Mouse (Mus musculus) forebrain, embryonic 10.5 days (tissue): Measurements from ENCODE around the gene Cbr4. TPM values are rescaled to one million over a fixed set of nuclear protein-coding genes. Genes with fewer than 3 reads are reported as not detected.

Experiments
- DNase-seq: peaks from one replicate; pipeline ENCODE4 v3.0.0-alpha.2; 2017; ENCODE audit warnings: low spot score; ENCODE audit errors: extremely low spot score
- H3K27ac ChIP-seq: fragments of 300-500 bp; sonication (generic); 2 replicates; pipeline ENCODE4 v1.5.1; 2016; ENCODE audit warnings: mild to moderate bottlenecking
- H3K27me3 ChIP-seq: fragments of 300-500 bp; sonication (generic); 2 replicates; pipeline ENCODE4 v1.6.1; 2016; ENCODE audit warnings: mild to moderate bottlenecking; ENCODE audit not compliant: poor library complexity, severe bottlenecking
- H3K36me3 ChIP-seq: fragments of 300-500 bp; sonication (generic); replicated peaks from 2 replicates; pipeline ENCODE4 v1.6.1; 2016; ENCODE audit warnings: mild to moderate bottlenecking, moderate library complexity
- H3K4me1 ChIP-seq: fragments of 300-500 bp; sonication (generic); 2 replicates; pipeline ENCODE4 v1.6.1; 2016
- H3K4me3 ChIP-seq: fragments of 300-500 bp; sonication (generic); 2 replicates; pipeline ENCODE4 v1.5.1; 2016; ENCODE audit warnings: mild to moderate bottlenecking, moderate library complexity
- H3K9me3 ChIP-seq: fragments of 300-500 bp; sonication (generic); 2 replicates; pipeline ENCODE4 v1.6.1; 2016; ENCODE audit warnings: mild to moderate bottlenecking, moderate library complexity
- WGBS: fragments of 180-500 bp; shearing (Covaris S2); methylation state at CpG from one replicate; pipeline ENCODE4 v1.1.7; 2016; 5-methylcytosine and 5-hydroxymethylcytosine counted together
- polyA plus RNA-seq: library from polyadenylated mRNA; unstranded; fragments of >200 nt; fragmentation: Nextera tagmentation; extraction: Ambion mirVana; gene quantifications from 2 replicates; pipeline ENCODE4 v1.2.1, GENCODE M21; 2016

The Cbr4 gene
- polyA plus RNA-seq, 1 experiment from 2014 or later = 30.2 TPM

DNA sequence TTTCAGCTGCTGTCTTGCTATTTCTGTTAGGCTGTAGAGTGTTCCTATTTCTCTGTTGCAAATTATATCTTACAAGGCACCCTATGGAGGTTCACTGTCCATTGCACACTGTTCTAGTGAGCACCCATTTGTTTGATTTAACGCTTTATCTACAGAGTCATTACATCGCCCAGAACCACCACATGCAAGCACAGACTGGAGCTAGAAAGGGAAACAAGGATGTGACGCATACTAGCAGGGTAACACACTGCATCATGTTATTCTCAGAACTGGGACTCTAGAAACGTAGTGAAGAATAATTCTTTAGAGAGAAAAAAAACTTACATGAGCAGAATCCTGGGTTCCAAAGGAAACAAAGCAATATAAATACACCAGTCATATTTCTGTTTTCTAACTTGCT is 17.3 kb upstream of the Cbr4 start:
- no peaks in the 10 kb centered on the region for H3K9me3 ChIP-seq
- H3K4me3 ChIP-seq = no peak overlapping the region
- 89% methylated on average over 4 of the region's 4 CpGs for WGBS
- peaks cover 17% of the 10 kb centered on the region for H3K4me1 ChIP-seq
- no peak for DNase-seq
- H3K27me3 ChIP-seq = no peaks in the 10 kb centered on the region
- no peaks in the 10 kb centered on the region for H3K36me3 ChIP-seq
- no peak overlapping the region for H3K27ac ChIP-seq

DNA sequence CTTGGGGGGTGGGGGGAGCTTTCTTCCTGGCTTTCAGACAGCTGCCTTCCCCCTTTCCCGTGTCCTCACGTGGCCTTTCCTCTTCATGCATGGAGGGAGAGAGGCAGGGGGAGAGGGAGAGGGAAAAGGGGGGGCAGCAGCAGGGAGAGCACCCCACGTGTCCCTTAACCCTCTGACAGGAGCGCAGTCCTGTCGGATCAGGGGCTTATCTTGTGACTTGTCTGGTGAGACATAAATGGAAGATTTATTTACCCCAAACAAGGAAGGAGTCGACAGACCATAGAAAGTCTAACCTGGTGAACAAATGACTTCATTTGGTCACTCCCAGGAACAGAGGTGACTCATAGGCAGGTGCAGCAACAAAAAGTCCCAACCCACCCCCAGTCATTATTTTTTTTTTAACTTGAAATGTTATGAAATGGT is 12.3 kb upstream of the Cbr4 start:
- H3K27ac ChIP-seq = no peak overlapping the region
- H3K9me3 ChIP-seq = no peaks in the 10 kb centered on the region
- H3K4me1 ChIP-seq = peaks cover 10% of the 10 kb centered on the region
- 79% methylated on average over 6 of the region's 6 CpGs for WGBS
- H3K4me3 ChIP-seq = no peak overlapping the region
- DNase-seq = no peak
- no peaks in the 10 kb centered on the region for H3K36me3 ChIP-seq
- H3K27me3 ChIP-seq = no peaks in the 10 kb centered on the region

DNA sequence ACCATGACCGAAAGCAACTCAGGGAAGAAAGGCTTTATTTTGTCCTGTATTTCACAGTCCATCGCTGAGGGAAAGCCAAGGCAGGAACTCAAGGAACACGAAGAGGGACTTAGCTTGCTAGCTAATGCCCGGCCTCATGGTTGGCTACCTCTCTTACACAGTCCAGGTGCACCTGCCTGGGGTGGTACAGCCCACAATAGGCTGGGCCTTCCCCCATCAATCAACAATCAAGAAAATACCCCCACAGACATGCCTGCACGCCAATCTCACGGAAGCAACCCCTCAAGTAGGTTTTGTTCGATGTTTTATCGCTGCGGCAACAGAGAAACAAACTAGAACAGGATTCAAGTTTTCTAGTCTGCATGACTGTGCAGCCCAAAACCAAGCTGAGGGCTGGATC is 11.4 kb upstream of the Cbr4 start:
- Histone ChIP-seq H3K36me3 (no peaks in the 10 kb centered on the region), H3K4me1 (peaks cover 10% of the 10 kb centered on the region), H3K4me3 (no peak overlapping the region), H3K9me3 (no peaks in the 10 kb centered on the region), H3K27ac (no peak overlapping the region), H3K27me3 (no peaks in the 10 kb centered on the region)
- no peak for DNase-seq
- WGBS = 92% methylated on average over 9 of the region's 9 CpGs

DNA sequence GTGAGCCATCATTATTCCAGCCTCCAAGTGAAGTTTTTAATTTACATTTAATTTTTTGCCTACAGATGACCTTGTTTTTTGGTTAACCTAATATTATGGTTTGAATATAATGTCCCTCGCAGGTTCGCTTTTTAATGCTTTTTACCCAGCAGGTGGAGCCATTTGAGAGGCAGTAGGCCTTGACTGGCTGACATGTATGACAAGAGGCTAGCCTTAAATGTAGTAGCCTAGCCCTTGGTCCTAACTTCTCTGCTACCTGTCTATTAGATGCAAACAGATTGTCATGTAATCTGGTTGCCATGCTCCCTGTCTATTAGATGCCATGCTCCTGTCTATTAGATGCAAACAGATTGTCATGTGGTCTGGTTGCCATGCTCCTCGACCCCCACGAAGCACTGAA is 9.4 kb upstream of the Cbr4 start:
- peaks cover 10% of the 10 kb centered on the region for H3K4me1 ChIP-seq
- WGBS = 94% methylated on average over 4 of the region's 4 CpGs
- DNase-seq = no peak
- H3K36me3 ChIP-seq = no peaks in the 10 kb centered on the region
- H3K4me3 ChIP-seq = no peak overlapping the region
- no peaks in the 10 kb centered on the region for H3K9me3 ChIP-seq
- H3K27me3 ChIP-seq = no peaks in the 10 kb centered on the region
- no peak overlapping the region for H3K27ac ChIP-seq

DNA sequence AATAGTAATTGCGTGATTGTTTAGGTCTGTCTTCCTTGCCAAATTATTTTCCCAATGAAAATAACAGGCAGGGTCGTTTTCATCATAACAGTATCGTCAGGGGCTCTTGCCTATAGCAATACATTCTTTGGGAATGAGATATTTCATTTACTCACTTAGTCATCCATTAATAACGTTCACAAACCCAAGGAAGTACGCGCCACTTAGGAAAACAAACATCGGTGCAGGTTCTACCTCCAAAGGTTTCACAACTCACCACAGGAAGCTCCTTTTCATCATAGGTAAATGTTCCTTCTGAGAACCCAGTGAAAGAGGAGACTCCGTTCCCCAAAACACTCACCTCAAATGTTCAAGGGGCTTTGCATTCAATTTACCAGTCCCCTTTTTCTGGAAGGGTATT is 8.7 kb upstream of the Cbr4 start:
- Histone ChIP-seq H3K36me3 (no peaks in the 10 kb centered on the region), H3K27ac (no peak overlapping the region), H3K9me3 (no peaks in the 10 kb centered on the region), H3K4me3 (no peak overlapping the region), H3K27me3 (no peaks in the 10 kb centered on the region), H3K4me1 (peaks cover 10% of the 10 kb centered on the region)
- no peak for DNase-seq
- WGBS = 88% methylated on average over 8 of the region's 8 CpGs

DNA sequence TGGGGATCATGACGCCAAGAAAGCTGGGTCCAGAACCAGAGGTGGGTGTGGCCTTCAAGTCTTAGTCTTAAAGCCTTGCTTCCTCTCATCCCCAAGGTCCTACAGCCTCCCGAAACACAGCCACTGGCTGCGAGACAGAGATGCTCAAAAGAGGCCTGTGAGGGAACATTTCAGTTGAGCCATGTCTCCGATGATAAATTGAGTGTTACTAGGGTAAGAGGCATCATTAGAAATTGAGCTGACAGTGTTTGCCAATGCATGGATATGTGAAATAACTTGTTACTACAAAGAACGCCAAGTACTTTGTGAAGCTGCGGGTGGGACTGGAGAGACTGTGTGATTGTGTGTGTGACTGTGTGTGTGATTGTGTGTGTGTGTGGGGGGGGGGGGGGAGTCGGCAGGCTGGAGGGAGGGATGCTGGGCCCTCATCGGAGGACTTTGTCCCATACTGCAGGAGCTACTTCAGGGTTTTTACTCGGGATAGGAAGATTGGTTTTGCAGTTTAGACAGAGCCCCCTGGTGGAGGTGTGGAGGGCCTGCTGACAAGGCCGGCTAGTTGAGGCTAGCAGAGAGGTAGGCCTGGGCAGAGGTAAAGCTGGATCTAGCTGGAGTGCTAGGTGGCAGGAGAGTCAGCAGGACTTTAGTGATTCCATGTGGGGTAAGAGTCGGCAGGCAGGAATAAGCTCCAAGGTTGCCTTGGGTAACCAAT is 7.9 kb upstream of the Cbr4 start:
- 56% methylated on average over 11 of the region's 11 CpGs for WGBS

DNA sequence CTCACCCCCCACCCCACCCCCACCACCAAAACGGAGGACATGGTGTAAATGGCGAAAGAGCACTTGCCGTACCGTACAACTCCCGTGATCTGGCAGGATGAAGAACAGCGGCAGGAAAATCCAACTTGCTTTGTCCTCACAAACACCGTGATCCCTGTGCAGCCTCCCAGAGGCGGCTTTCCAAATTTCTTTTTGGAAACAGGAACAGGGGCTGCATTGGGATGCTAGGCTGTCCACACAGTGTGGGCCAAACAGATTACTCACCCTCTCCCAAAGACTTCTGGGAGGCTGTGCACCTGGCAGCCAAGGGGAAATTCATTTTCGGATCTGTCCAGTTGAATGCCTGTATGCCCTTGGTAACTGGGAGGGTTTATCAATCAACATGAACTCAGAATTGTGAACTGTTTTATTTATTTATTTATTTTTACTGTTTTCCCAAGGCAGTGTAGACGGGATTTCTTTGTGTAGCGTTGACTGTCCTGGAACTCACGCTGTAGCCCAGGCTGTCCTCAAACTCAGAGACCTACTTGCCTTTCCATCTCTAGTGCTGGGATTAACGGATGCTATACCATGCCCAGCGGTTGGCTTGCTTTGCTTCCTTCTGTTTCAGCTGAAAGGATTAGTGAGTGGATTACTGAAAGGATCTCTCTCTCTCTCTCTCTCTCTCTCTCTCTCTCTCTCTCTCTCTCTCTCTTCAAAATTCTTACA is 7.1 kb upstream of the Cbr4 start:
- WGBS = 87% methylated on average over 14 of the region's 14 CpGs
- H3K36me3 ChIP-seq = no peaks in the 10 kb centered on the region
- H3K9me3 ChIP-seq = no peaks in the 10 kb centered on the region
- H3K4me1 ChIP-seq = peaks cover 7% of the 10 kb centered on the region
- H3K4me3 ChIP-seq = no peak overlapping the region
- no peak for DNase-seq
- no peaks in the 10 kb centered on the region for H3K27me3 ChIP-seq
- H3K27ac ChIP-seq = peak overlapping the region; percentile 60; the same call in 1 of the 2 replicates

More for the DNA sequence above, 7.9 kb upstream of the Cbr4 start:
- Histone ChIP-seq H3K36me3 (no peaks in the 10 kb centered on the region), H3K9me3 (no peaks in the 10 kb centered on the region), H3K27ac (peak overlapping the region; percentile 60; the same call in 1 of the 2 replicates), H3K4me1 (peaks cover 10% of the 10 kb centered on the region), H3K27me3 (no peaks in the 10 kb centered on the region), H3K4me3 (no peak overlapping the region)
- peak; percentile 56 for DNase-seq

DNA sequence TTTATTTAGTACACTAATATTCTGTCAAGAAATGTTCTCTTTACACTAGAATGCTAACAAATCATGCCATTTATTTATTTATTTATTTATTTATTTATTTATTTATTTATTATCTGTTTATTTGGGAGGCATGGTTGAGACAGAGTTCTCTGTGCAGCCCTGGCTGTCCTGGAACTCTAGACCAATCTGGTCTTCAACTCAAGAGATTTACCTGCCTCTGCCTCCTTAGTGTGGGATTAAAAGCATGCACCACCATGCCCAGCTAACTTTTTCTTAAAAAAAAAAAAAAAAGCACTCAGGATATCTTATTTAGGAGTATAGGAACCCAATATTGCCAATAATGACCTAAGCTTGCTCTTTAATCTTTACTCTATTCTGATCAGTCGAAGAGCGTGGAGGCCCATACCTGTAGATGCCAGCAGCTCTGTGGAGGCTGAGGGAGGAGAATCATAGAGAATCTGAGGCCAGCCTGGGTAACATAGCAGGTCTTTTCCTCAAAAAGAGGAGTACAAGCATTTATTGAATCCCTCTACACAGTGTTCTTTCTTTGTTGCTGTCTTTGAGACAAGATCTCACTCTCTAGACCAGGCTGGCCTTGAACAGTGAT is 508 bp upstream of the Cbr4 start:
- WGBS = 93% methylated on average over 2 of the region's 2 CpGs
- H3K36me3 ChIP-seq = peaks cover 8% of the 10 kb centered on the region
- H3K27ac ChIP-seq = peak overlapping the region; percentile 91; the same call in 1 of the 2 replicates
- DNase-seq = no peak
- no peaks in the 10 kb centered on the region for H3K9me3 ChIP-seq
- H3K4me1 ChIP-seq = peaks cover 10% of the 10 kb centered on the region
- H3K4me3 ChIP-seq = peak overlapping the region; percentile 79
- no peaks in the 10 kb centered on the region for H3K27me3 ChIP-seq

DNA sequence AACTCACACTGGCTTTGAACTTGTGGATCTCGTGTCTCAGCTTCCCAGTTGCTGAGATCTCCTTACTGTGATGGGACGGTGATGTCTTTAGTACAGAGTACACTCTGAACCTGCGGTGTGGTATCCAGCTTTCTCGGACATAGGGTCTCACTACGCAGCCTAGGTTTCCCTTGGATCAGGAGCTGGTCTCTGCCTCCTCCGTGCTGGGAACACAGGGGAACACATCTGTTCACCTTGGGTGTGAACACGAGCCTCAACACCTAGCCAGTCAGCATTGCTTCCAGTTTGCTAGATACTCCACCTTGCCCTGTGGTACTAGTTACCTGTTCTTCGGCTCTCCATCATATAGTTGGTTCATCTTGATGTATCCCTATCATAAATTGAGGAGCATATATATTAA is 1.1 kb downstream of the Cbr4 start:
- 93% methylated on average over 8 of the region's 8 CpGs for WGBS
- DNase-seq = no peak
- H3K4me3 ChIP-seq = peak overlapping the region; percentile 79
- H3K27ac ChIP-seq = no peak overlapping the region
- H3K4me1 ChIP-seq = peaks cover 10% of the 10 kb centered on the region
- H3K36me3 ChIP-seq = peaks cover 15% of the 10 kb centered on the region
- H3K27me3 ChIP-seq = no peaks in the 10 kb centered on the region
- no peaks in the 10 kb centered on the region for H3K9me3 ChIP-seq

DNA sequence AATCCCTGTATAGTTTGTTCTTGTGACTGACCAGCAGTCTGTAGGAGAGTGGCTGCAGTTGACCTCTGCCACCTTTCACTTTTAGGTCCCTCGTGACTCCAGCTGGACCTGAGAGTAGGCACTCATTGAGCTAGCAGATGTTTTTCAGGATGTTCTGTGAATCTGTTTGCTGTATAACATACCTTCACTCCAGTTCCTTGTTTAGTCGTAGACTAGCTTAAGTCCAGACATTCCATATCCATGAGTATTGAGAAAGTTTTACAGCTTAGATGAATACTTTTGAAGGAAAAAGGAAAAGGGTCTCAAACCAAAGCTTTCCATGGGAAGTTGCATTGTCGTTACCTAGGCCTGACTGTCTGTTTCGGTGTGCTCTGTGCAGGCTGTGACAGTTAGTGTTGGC is 9.6 kb downstream of the Cbr4 start:
- 90% methylated on average over 4 of the region's 4 CpGs for WGBS
- no peaks in the 10 kb centered on the region for H3K4me1 ChIP-seq
- no peaks in the 10 kb centered on the region for H3K9me3 ChIP-seq
- H3K27ac ChIP-seq = no peak overlapping the region
- H3K36me3 ChIP-seq = peaks cover 29% of the 10 kb centered on the region
- H3K4me3 ChIP-seq = no peak overlapping the region
- no peaks in the 10 kb centered on the region for H3K27me3 ChIP-seq
- DNase-seq = no peak

DNA sequence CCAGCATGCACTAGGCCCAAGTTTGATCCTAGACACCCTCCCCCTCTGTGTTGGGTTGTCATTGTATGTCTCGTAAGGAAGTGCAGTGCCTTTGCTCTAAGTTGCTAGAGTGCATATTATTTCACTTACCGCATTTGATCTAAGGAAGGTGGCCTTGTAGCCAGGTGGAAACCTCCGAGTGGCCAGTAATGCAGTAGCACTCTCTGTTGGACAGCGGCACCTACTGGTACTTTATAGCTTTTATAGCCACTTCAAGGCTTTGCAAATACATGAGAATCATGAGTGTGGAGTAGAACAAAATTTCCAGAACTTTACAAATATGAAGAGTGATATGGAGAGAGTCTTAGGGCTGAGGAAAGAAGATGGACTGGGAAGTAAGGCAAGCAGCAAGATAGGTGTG is 11.5 kb downstream of the Cbr4 start:
- H3K4me1 ChIP-seq = no peaks in the 10 kb centered on the region
- no peak overlapping the region for H3K27ac ChIP-seq
- 63% methylated on average over 4 of the region's 4 CpGs for WGBS
- H3K9me3 ChIP-seq = no peaks in the 10 kb centered on the region
- H3K4me3 ChIP-seq = no peak overlapping the region
- no peak for DNase-seq
- no peaks in the 10 kb centered on the region for H3K27me3 ChIP-seq
- H3K36me3 ChIP-seq = peaks cover 32% of the 10 kb centered on the region

DNA sequence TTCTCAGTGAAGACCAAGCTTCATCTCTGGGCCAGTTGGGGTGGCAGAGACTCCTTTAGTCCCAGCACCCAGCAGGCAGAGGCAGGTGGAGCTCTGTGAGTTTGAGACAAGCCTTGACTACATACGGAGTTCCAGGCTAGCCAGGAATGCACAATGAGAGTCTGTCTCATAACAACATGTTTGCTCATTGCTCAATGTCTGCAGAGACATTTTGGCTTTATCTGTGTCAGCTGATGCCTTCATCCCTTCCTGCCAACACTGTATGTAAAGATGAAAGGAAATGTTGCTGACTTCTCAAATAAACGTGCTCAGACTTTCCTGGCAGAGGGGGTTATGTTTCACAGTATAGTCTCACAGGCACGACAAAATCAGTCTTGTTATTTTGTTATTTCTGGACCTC is 13.4 kb downstream of the Cbr4 start:
- no peaks in the 10 kb centered on the region for H3K9me3 ChIP-seq
- H3K4me1 ChIP-seq = no peaks in the 10 kb centered on the region
- no peak for DNase-seq
- peaks cover 26% of the 10 kb centered on the region for H3K36me3 ChIP-seq
- H3K27me3 ChIP-seq = no peaks in the 10 kb centered on the region
- no peak overlapping the region for H3K4me3 ChIP-seq
- H3K27ac ChIP-seq = no peak overlapping the region
- WGBS = 82% methylated on average over 3 of the region's 3 CpGs

DNA sequence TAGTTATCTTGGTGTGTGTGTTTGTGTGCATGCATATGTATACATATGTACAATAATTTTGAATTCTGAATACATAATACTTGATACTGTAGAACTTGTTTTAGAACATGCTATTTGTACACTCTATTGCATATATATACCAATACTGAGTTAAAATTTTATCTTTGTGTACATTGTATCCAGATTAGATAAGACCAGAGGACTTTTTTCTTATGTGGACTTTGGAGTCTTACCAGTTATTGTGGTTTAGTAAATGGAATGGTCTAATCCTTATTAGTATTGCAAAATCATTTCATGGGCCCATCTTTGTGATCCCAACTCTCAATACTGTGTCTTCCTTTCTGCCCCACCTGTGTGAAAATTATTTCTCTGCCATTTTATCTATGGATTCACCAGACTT is 14.7 kb downstream of the Cbr4 start:
- no peak overlapping the region for H3K4me3 ChIP-seq
- DNase-seq = no peak
- H3K9me3 ChIP-seq = no peaks in the 10 kb centered on the region
- no peaks in the 10 kb centered on the region for H3K27me3 ChIP-seq
- no peak overlapping the region for H3K27ac ChIP-seq
- H3K36me3 ChIP-seq = peaks cover 17% of the 10 kb centered on the region
- H3K4me1 ChIP-seq = no peaks in the 10 kb centered on the region
